Mouse (Mus musculus): ENCODE data around the gene Steap3. TPM values are rescaled to one million over a fixed set of nuclear protein-coding genes. Genes with fewer than 3 reads are reported as not detected.

Gene Steap3
- polyA plus RNA-seq, 1 experiment from 2014 or later = 16.0 TPM

DNA sequence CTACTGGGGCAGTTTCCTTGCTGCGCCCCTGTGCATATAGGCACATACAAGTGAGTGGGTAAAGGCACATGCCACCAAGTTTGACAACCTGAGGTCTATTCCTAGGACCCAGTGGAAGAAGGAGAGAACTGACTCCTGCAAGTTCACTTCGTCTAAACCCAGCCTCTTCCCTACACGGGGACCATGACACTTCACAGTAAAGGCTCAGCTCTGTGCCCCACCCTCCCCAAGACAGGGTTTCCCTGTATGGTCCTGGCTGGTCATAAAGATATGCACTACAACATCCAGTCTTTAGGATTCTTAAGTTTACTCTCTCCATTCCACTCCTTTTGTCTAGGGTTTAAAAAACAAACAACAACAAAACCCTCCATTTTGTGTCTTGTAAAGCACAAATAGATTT, 21.9 kb downstream of the Steap3 start:
- no peak for ATAC-seq (ENCODE audit: insufficient number of reproducible peaks, low FRiP score)
- Histone ChIP-seq H3K27me3 (replicated peaks) (no peaks in the 10 kb centered on the region), H3K9ac (no peak overlapping the region), H3K27ac (ENCODE audit: poor library complexity, severe bottlenecking) (no peak overlapping the region), H3K36me3 (no peaks in the 10 kb centered on the region), H3K9me3 (replicated peaks) (0 out of 2 replicates have a peak, but pooled peaks cover 6% of the 10 kb centered on the region), H3K4me2 (no peak overlapping the region), H3K4me1 (replicated peaks) (peaks cover 20% of the 10 kb centered on the region), H3K4me3 (no peak overlapping the region)
- 76% methylated on average over 3 of the region's 3 CpGs for whole genome bisulfite sequencing

DNA sequence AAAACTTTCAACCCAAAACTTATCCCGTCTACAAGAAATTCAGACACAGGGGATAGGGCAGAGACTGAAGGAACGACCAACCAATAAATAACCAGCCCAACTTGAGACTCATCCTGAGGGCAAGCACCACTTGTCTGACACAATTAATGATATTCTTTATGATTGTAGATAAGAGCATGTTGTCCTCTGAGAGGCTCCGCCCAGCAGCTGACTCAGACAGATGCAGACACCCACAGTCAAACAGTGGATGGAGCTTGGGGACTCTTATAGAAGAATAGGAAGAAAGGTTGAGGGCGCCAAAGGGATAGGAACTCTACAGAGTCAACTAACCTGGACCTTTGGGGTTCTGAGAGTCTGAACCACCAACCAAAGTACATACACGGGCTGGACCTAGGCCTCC, 22.7 kb downstream of the Steap3 start:
- H3K9me3 ChIP-seq (replicated peaks) = 0 out of 2 replicates have a peak, but pooled peaks cover 6% of the 10 kb centered on the region
- H3K27ac ChIP-seq (ENCODE audit: poor library complexity, severe bottlenecking) = no peak overlapping the region
- H3K36me3 ChIP-seq = no peaks in the 10 kb centered on the region
- H3K4me2 ChIP-seq = no peak overlapping the region
- H3K4me3 ChIP-seq = no peak overlapping the region
- H3K4me1 ChIP-seq (replicated peaks) = peaks cover 28% of the 10 kb centered on the region
- H3K9ac ChIP-seq = no peak overlapping the region
- 85% methylated on average over 5 of the region's 5 CpGs for WGBS
- no peaks in the 10 kb centered on the region for H3K27me3 ChIP-seq (replicated peaks)
- no peak for ATAC-seq (ENCODE audit: insufficient number of reproducible peaks, low FRiP score)

DNA sequence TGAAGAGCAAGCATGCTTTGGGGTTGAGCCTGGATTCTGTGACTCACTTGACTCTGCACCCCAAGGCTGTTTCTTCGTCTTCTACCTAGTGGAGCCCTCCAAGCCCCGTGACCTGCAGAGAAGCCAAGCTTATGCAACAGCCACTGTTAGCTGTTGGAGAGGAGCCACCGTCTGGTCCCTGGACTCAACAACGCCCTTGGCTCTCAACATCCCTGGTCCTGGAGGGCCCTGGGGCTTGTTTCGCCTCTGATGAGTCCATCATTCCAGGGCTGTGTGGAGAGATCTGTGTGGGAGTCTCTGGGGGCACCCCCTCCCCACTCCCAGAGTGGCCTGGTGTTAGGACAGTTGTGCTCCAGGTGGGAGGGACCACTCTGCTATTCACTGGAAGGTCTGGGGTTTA, 24.3 kb downstream of the Steap3 start:
- H3K9ac ChIP-seq = no peak overlapping the region
- H3K4me3 ChIP-seq = no peak overlapping the region
- H3K27ac ChIP-seq (ENCODE audit: poor library complexity, severe bottlenecking) = no peak overlapping the region
- 0 out of 2 replicates have a peak, but pooled peaks cover 6% of the 10 kb centered on the region for H3K9me3 ChIP-seq (replicated peaks)
- no peaks in the 10 kb centered on the region for H3K27me3 ChIP-seq (replicated peaks)
- no peaks in the 10 kb centered on the region for H3K36me3 ChIP-seq
- peaks cover 37% of the 10 kb centered on the region for H3K4me1 ChIP-seq (replicated peaks)
- no peak overlapping the region for H3K4me2 ChIP-seq
- WGBS = 69% methylated on average over 5 of the region's 5 CpGs
- no peak for ATAC-seq (ENCODE audit: insufficient number of reproducible peaks, low FRiP score)

DNA sequence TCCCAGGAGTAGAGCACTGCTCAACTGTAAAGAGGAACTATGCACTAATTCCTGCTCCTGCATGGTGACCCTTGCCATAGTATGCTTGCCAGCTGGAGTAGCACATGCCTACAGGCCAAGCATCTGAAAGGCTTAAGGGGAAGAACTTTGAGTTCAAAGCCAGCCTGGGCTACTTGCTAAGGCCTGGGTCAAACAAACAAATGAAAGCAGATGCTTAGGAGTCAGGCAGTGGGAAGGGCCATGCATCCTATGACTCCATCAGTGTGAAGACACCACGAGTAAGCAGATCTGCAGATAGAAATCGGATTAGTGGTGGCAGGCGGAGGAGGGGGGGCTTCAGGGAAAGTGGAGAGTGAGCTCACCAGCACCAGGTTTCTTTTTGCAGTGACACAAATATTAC, 25.2 kb downstream of the Steap3 start:
- H3K36me3 ChIP-seq = peaks cover 7% of the 10 kb centered on the region
- ATAC-seq (ENCODE audit: insufficient number of reproducible peaks, low FRiP score) = no peak
- no peak overlapping the region for H3K27ac ChIP-seq (ENCODE audit: poor library complexity, severe bottlenecking)
- no peaks in the 10 kb centered on the region for H3K27me3 ChIP-seq (replicated peaks)
- H3K9ac ChIP-seq = no peak overlapping the region
- H3K9me3 ChIP-seq (replicated peaks) = 0 out of 2 replicates have a peak, but pooled peaks cover 6% of the 10 kb centered on the region
- no peak overlapping the region for H3K4me2 ChIP-seq
- H3K4me1 ChIP-seq (replicated peaks) = peaks cover 37% of the 10 kb centered on the region
- WGBS = 62% methylated on average over 3 of the region's 3 CpGs
- H3K4me3 ChIP-seq = no peak overlapping the region

DNA sequence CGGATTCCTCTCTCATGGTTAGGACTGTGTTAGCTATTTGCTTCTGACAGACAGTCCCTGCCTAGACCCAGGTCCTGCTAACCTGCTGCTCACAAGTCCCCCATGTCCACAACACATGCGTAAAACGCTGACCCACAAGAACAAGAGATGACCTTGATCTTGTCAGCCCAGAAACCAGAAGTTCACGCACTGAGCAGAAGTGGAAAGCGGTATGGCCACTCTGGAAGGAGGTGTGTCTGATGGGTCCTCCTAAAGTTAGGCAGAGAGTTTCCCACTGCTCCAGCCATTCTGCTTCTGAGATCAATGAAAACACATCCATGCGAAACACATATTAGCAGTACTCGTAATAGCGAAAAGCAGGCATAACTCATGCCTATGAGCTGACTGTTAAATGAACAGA, 25.6 kb downstream of the Steap3 start:
- no peak overlapping the region for H3K27ac ChIP-seq (ENCODE audit: poor library complexity, severe bottlenecking)
- H3K27me3 ChIP-seq (replicated peaks) = no peaks in the 10 kb centered on the region
- no peak overlapping the region for H3K4me3 ChIP-seq
- no peak overlapping the region for H3K4me2 ChIP-seq
- no peak overlapping the region for H3K9ac ChIP-seq
- H3K4me1 ChIP-seq (replicated peaks) = peaks cover 37% of the 10 kb centered on the region
- WGBS = 84% methylated on average over 8 of the region's 8 CpGs
- H3K9me3 ChIP-seq (replicated peaks) = 0 out of 2 replicates have a peak, but pooled peaks cover 3% of the 10 kb centered on the region
- H3K36me3 ChIP-seq = peaks cover 9% of the 10 kb centered on the region
- ATAC-seq (ENCODE audit: insufficient number of reproducible peaks, low FRiP score) = no peak

DNA sequence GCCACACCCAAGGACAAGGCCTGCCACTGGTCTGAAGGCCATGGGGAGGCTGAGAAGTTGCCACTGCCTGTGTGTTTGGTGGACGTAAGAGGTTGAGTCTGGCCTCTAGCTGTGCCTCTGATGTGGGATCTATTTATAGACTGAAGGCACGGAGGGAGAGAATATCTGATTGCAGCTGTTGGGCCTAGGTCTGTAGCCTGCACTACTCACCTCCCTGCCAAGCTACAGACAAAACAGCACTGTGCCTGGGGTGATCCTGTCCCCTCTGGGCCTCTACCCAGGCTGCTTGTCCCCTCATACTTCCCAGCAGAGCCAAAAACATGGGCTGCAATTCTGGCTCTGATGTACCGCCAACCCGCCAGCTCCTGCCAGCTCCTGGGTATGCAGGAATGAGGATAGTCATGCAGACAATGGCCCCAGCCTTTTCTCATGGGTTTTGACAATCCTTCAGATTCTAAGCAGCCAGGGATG, 26.8 kb downstream of the Steap3 start:
- Histone ChIP-seq H3K9me3 (replicated peaks) (0 out of 2 replicates have a peak, but pooled peaks cover 3% of the 10 kb centered on the region), H3K36me3 (peaks cover 16% of the 10 kb centered on the region), H3K9ac (peak overlapping the region; percentile 34; the same call in 1 of the 2 replicates), H3K4me1 (replicated peaks) (peaks cover 37% of the 10 kb centered on the region), H3K27ac (ENCODE audit: poor library complexity, severe bottlenecking) (peak overlapping the region; percentile 87), H3K27me3 (replicated peaks) (no peaks in the 10 kb centered on the region), H3K4me2 (no peak overlapping the region), H3K4me3 (no peak overlapping the region)
- 43% methylated on average over 4 of the region's 4 CpGs for WGBS
- peak; percentile 60; the same call in 1 of the 2 replicates for ATAC-seq (ENCODE audit: insufficient number of reproducible peaks, low FRiP score)

DNA sequence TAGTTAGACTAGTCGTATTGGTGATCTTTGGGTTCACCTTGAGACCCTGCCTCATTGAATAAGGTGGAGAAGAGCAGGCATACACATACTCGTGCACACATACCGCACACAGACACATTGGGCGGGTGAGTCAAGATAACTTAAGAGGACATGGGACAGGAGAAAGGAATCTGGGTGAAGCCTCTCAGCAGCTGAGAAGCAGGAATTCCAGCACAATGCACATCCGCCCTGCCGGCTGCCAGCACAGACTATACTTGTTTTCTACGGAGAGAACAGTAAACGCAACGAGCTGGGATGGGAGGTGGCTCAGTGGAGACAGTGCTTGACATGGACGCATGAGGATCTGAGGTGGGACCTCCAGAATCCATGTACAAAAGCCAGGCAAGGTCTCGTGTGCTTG, 27.9 kb downstream of the Steap3 start:
- no peak for ATAC-seq (ENCODE audit: insufficient number of reproducible peaks, low FRiP score)
- Histone ChIP-seq H3K4me3 (no peak overlapping the region), H3K36me3 (peaks cover 16% of the 10 kb centered on the region), H3K27ac (ENCODE audit: poor library complexity, severe bottlenecking) (0 out of 2 replicates have a peak overlapping the region, but pooled peaks have one; percentile 87), H3K9ac (no peak overlapping the region), H3K4me2 (no peak overlapping the region), H3K27me3 (replicated peaks) (no peaks in the 10 kb centered on the region), H3K9me3 (replicated peaks) (0 out of 2 replicates have a peak, but pooled peaks cover 3% of the 10 kb centered on the region), H3K4me1 (replicated peaks) (peaks cover 37% of the 10 kb centered on the region)
- WGBS = 62% methylated on average over 11 of the region's 11 CpGs

DNA sequence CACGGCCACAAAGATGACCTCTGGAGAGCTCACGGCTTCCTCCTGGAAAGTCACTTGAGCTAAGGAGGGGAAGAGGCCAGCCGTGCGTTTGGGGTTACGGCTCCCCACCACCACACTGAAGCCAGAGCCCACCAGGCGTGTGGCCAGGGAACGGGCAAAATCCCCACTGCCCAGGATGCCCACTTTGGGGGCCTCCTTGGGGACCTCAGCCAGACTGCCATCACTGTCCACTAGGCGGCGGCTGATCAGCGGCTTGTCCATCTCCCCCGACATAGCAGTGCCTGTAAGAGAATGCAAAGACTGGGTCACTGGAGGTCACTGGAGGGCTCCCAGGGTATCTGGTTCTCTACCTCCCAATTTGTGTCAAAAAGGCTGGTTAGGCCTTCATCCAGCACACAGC, 28.5 kb downstream of the Steap3 start:
- H3K9ac ChIP-seq = no peak overlapping the region
- H3K4me1 ChIP-seq (replicated peaks) = peaks cover 37% of the 10 kb centered on the region
- WGBS = 77% methylated on average over 11 of the region's 11 CpGs
- 0 out of 2 replicates have a peak, but pooled peaks cover 3% of the 10 kb centered on the region for H3K9me3 ChIP-seq (replicated peaks)
- no peak for ATAC-seq (ENCODE audit: insufficient number of reproducible peaks, low FRiP score)
- no peak overlapping the region for H3K4me2 ChIP-seq
- H3K36me3 ChIP-seq = peaks cover 16% of the 10 kb centered on the region
- no peak overlapping the region for H3K27ac ChIP-seq (ENCODE audit: poor library complexity, severe bottlenecking)
- H3K27me3 ChIP-seq (replicated peaks) = no peaks in the 10 kb centered on the region
- no peak overlapping the region for H3K4me3 ChIP-seq

DNA sequence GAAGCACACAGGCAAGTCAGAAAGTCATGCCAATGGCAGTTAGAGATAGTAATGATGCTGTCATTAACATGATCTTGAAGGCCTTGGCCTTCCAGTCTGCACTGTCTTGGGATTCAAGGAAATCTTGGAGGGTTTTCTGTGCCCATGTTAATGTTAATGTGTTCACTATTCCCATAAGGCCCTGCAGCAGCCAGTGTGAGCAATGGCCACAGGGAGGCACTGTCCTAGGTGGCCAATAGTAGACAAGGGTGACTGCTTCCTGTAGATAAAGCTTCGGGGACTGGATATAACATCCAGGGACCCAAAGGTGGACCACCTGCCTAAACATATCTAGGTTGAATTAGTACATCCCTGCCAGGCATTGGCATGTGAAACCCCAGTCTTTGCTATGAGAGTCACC, 35.4 kb downstream of the Steap3 start:
- Histone ChIP-seq H3K4me2 (no peak overlapping the region), H3K27ac (ENCODE audit: poor library complexity, severe bottlenecking) (no peak overlapping the region), H3K9ac (no peak overlapping the region), H3K4me1 (replicated peaks) (0 out of 2 replicates have a peak, but pooled peaks cover 1% of the 10 kb centered on the region), H3K9me3 (replicated peaks) (no peaks in the 10 kb centered on the region), H3K36me3 (peaks cover 8% of the 10 kb centered on the region; the same call in 1 of the 2 replicates), H3K27me3 (replicated peaks) (no peaks in the 10 kb centered on the region), H3K4me3 (no peak overlapping the region)
- 79% methylated on average over 1 of the region's 1 CpGs for WGBS
- no peak for ATAC-seq (ENCODE audit: insufficient number of reproducible peaks, low FRiP score)

DNA sequence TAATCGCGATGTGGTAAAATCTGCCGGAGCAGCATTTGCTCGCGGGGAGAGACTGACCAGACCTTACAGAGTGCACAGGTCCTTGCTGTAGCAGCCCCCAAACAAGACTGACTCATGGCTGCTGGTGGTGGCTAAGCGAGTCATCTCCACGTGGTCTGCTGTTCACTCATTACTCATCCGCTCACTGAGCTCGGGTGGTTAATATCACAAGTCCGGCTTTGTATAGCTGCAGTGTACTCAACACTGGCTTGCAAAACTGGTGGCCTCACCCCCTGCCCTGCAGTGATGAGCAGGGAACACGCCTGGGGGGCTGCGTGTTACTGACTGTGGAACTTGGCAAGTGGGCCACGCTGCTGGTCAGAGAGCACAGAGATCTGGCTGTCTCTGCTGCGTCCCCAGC, 36.1 kb downstream of the Steap3 start:
- Histone ChIP-seq H3K36me3 (peaks cover 6% of the 10 kb centered on the region; the same call in 1 of the 2 replicates), H3K4me2 (no peak overlapping the region), H3K4me1 (replicated peaks) (peaks cover 8% of the 10 kb centered on the region), H3K27ac (ENCODE audit: poor library complexity, severe bottlenecking) (no peak overlapping the region), H3K9me3 (replicated peaks) (no peaks in the 10 kb centered on the region), H3K4me3 (no peak overlapping the region), H3K9ac (no peak overlapping the region), H3K27me3 (replicated peaks) (no peaks in the 10 kb centered on the region)
- 79% methylated on average over 14 of the region's 14 CpGs for WGBS
- ATAC-seq (ENCODE audit: insufficient number of reproducible peaks, low FRiP score) = no peak

DNA sequence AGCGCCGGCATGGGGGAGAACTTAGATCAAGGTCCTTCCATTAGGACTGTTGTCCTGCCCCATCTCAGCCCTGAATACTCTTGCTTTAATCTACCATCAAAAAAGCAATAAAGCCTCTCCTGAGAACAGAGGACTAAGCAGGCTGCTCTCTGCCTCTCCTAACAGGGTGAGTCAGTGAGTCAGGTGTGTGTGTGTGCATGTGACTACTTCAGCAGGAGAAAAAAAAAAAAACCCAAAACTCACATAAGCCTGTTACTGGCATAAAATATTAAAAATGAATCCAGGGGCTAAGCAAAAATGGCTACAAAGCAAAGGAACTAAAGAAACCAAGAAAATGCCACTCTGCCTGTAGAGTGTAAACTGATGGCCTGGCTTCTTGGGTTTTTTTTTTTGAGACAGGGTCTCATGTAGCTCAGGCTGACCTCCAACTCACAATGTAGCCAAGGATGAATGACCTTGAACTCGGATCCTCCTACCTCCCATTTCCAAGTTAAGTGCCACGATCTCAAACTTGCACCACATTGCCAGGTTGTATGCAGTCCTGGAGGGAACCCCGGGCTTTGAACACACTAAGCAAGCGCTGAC, 36.8 kb downstream of the Steap3 start:
- Histone ChIP-seq H3K4me3 (no peak overlapping the region), H3K4me2 (no peak overlapping the region), H3K36me3 (no peaks in the 10 kb centered on the region), H3K27me3 (replicated peaks) (no peaks in the 10 kb centered on the region), H3K9ac (no peak overlapping the region), H3K9me3 (replicated peaks) (no peaks in the 10 kb centered on the region), H3K27ac (ENCODE audit: poor library complexity, severe bottlenecking) (no peak overlapping the region), H3K4me1 (replicated peaks) (peaks cover 11% of the 10 kb centered on the region)
- no peak for ATAC-seq (ENCODE audit: insufficient number of reproducible peaks, low FRiP score)
- WGBS = 90% methylated on average over 6 of the region's 6 CpGs
